9 mouse cellular contexts compared by ENCODE assay signal in genomic region chr19:53369469-53370043, GRCm38 (mm10). TPM values are rescaled to one million over a fixed set of nuclear protein-coding genes. Genes with fewer than 3 reads are reported as not detected.
DNase-seq lines count a peak whose midpoint lies in the region; ATAC-seq and TF ChIP-seq lines count a peak whose summit lies in the region.
"Had no signal": no experiment of that assay in that cellular context is flagged by ENCODE, and none has a peak within 500 bp of the region (broad histone marks: within the 10 kb centered on the region; RNA-seq: fewer than 3 reads in every experiment).

No protein-coding gene starts in this region.

- H3K9me3 ChIP-seq in E14TG2a.4 (ENCODE audit: low read length): no peaks in the 10 kb centered on the region
- H3K9me3 ChIP-seq in heart, embryonic 13.5 days: no peaks in the 10 kb centered on the region
- H3K9me3 ChIP-seq in kidney, postnatal 0 days (replicated peaks; ENCODE audit: low read length): no peaks in the 10 kb centered on the region

- peak overlapping the region; percentile 15; the same call in 1 of the 2 replicates for H3K27ac ChIP-seq in heart, embryonic 13.5 days (replicated peaks)
- H3K27ac ChIP-seq in kidney, postnatal 0 days: no peak overlapping the region
- no peak overlapping the region for H3K27ac ChIP-seq in liver, adult 2 months (replicated peaks; ENCODE audit: insufficient read depth, low read depth, low read length)

- H3K4me2 ChIP-seq in heart, embryonic 13.5 days: peak overlapping the region; percentile 52
- H3K4me2 ChIP-seq in kidney, postnatal 0 days (ENCODE audit: low read length): no peak overlapping the region

- peak; percentile 73 for TF ChIP-seq CTCF in E14TG2a.4 (conservative IDR thresholded peaks at IDR 0.05; ENCODE audit: low read length)
- TF ChIP-seq CTCF in kidney, postnatal 0 days (IDR thresholded peaks at IDR 0.05; ENCODE audit: low read depth): peak; percentile 96
- peak; percentile 84 for TF ChIP-seq CTCF in liver, adult 2 months (IDR thresholded peaks at IDR 0.05; ENCODE audit: low read depth, low read length)

- peaks cover 57% of the 10 kb centered on the region for H3K4me1 ChIP-seq in E14TG2a.4 (replicated peaks; ENCODE audit: low read depth, low read length)
- H3K4me1 ChIP-seq in heart, embryonic 13.5 days: peaks cover 58% of the 10 kb centered on the region
- H3K4me1 ChIP-seq in kidney, postnatal 0 days (replicated peaks; ENCODE audit: insufficient read depth, low read length): peaks cover 9% of the 10 kb centered on the region
- no peaks in the 10 kb centered on the region; the same call in 1 of the 2 replicates for H3K4me1 ChIP-seq in liver, adult 2 months (ENCODE audit: control insufficient read depth, insufficient read depth, low read length)

- 28% methylated on average over 14 of the region's 14 CpGs for WGBS in heart, embryonic 13.5 days
- 28% methylated on average over 14 of the region's 14 CpGs for WGBS in kidney, postnatal 0 days
- WGBS in liver, adult 2 months: 14% methylated on average over 14 of the region's 14 CpGs

- peaks cover 5% of the 10 kb centered on the region; the same call in 1 of the 2 replicates for H3K79me2 ChIP-seq in liver, adult 2 months (ENCODE audit: control insufficient read depth, insufficient read depth, low read length)

- DNase-seq in brain, embryonic 18.5 days (ENCODE audit: low read depth, low spot score): peak; percentile 43
- peak; percentile 93 for DNase-seq in kidney, postnatal 0 days (ENCODE audit: low spot score)
- DNase-seq in liver, adult 2 months (ENCODE audit: extremely low read depth, low read depth, low spot score): peak; percentile 57
- peak; percentile 86 for DNase-seq in naive thymus-derived CD4-positive, alpha-beta T cell, adult 2 months (ENCODE audit: low read depth)
- peak; percentile 71 to 89 for DNase-seq in spleen, postnatal 4 days (ENCODE audit: low spot score in 2 of 2)

- TF ChIP-seq POLR2A in liver, adult 2 months (IDR thresholded peaks at IDR 0.05; ENCODE audit: extremely low read depth, insufficient read depth, low read length): no peak

- peak; percentile 64 for ATAC-seq in erythroid progenitor cell, adult 5-6 weeks (replicated peaks; ENCODE audit: low FRiP score, poor library complexity, severe bottlenecking)
- no peak for ATAC-seq in heart, embryonic 13.5 days (ENCODE audit: extremely low read depth, insufficient number of reproducible peaks, low FRiP score, low TSS enrichment)
- peak; percentile 54; the same call in 1 of the 2 replicates for ATAC-seq in kidney, postnatal 0 days (replicated peaks; ENCODE audit: low FRiP score, low read depth)

- H3K9ac ChIP-seq in heart, embryonic 13.5 days: no peak overlapping the region; the same call in 1 of the 2 replicates
- H3K9ac ChIP-seq in kidney, postnatal 0 days (ENCODE audit: low read depth, low read length): no peak overlapping the region; the same call in 1 of the 2 replicates
- H3K9ac ChIP-seq in liver, adult 2 months (ENCODE audit: low read depth, low read length): no peak overlapping the region

- peak overlapping the region; percentile 52 for H3K4me3 ChIP-seq in E14TG2a.4 (replicated peaks; ENCODE audit: low read length)
- H3K4me3 ChIP-seq in heart, embryonic 13.5 days: no peak overlapping the region
- H3K4me3 ChIP-seq in kidney, postnatal 0 days (replicated peaks; ENCODE audit: low read depth, low read length): no peak overlapping the region
- no peak overlapping the region for H3K4me3 ChIP-seq in liver, adult 2 months (ENCODE audit: insufficient read depth, low read depth, low read length)

- no peaks in the 10 kb centered on the region for H3K27me3 ChIP-seq in E14TG2a.4 (ENCODE audit: insufficient read depth, low read length)
- no peaks in the 10 kb centered on the region for H3K27me3 ChIP-seq in heart, embryonic 13.5 days (replicated peaks)
- H3K27me3 ChIP-seq in kidney, postnatal 0 days (ENCODE audit: insufficient read depth, low read length): no peaks in the 10 kb centered on the region
- no peaks in the 10 kb centered on the region for H3K27me3 ChIP-seq in liver, adult 2 months (ENCODE audit: control insufficient read depth, insufficient read depth, low read length)

- peaks cover 34% of the 10 kb centered on the region for H3K36me3 ChIP-seq in E14TG2a.4 (ENCODE audit: insufficient read depth, low read length)
- peaks cover 41% of the 10 kb centered on the region for H3K36me3 ChIP-seq in heart, embryonic 13.5 days
- H3K36me3 ChIP-seq in kidney, postnatal 0 days (ENCODE audit: insufficient read depth, low read length): peaks cover 7% of the 10 kb centered on the region; the same call in 1 of the 2 replicates
- H3K36me3 ChIP-seq in liver, adult 2 months (ENCODE audit: control insufficient read depth, insufficient read depth, low read length): peaks cover 6% of the 10 kb centered on the region

RNA-seq across cellular contexts. Expression of gene Gm10197, which starts 2.0 kb away (rescaled TPM):
- not detected in 2 replicates for total RNA-seq in erythroid progenitor cell, adult 5-6 weeks (2015; ENCODE audit: low replicate concordance)
- not detected in 2 replicates for total RNA-seq in erythroid progenitor cell, adult 5-6 weeks (2017; ENCODE audit: low replicate concordance)
- polyA plus RNA-seq in heart, embryonic 13.5 days (2015; fragmentation: Nextera tagmentation; extraction: Ambion mirVana): not detected in 2 replicates
- polyA plus RNA-seq in kidney, postnatal 0 days (2015; fragmentation: Nextera tagmentation; extraction: Ambion mirVana): not detected in 2 replicates
- not detected in 2 replicates for total RNA-seq in liver, adult 2 months (2014; rRNA removed)
- not detected in 2 replicates for polyA plus RNA-seq in liver, adult 2 months (2012; rRNA removed)
- total RNA-seq: gastrocnemius, postnatal 4 days had no signal

RNA-seq across cellular contexts. Expression of gene Smndc1, which starts 20.8 kb away (rescaled TPM):
- 43.6 and 54.9 TPM in 2 replicates for total RNA-seq in erythroid progenitor cell, adult 5-6 weeks (2015; ENCODE audit: low replicate concordance)
- 31.5 and 32.0 TPM in 2 replicates for total RNA-seq in erythroid progenitor cell, adult 5-6 weeks (2017; ENCODE audit: low replicate concordance)
- polyA plus RNA-seq in heart, embryonic 13.5 days (2015; fragmentation: Nextera tagmentation; extraction: Ambion mirVana): 27.8 and 28.8 TPM in 2 replicates
- 47.2 and 47.6 TPM in 2 replicates for polyA plus RNA-seq in kidney, postnatal 0 days (2015; fragmentation: Nextera tagmentation; extraction: Ambion mirVana)
- total RNA-seq in liver, adult 2 months (2014; rRNA removed): 7.6 and 8.1 TPM in 2 replicates
- 1.6 and 1.8 TPM in 2 replicates for polyA plus RNA-seq in liver, adult 2 months (2012; rRNA removed)

RNA-seq across cellular contexts. Expression of gene Mxi1, which starts 59.2 kb away (rescaled TPM):
- total RNA-seq in erythroid progenitor cell, adult 5-6 weeks (2015; ENCODE audit: low replicate concordance): 92.3 and 96.0 TPM in 2 replicates
- total RNA-seq in erythroid progenitor cell, adult 5-6 weeks (2017; ENCODE audit: low replicate concordance): 167 and 196 TPM in 2 replicates
- polyA plus RNA-seq in heart, embryonic 13.5 days (2015; fragmentation: Nextera tagmentation; extraction: Ambion mirVana): 31.8 and 34.5 TPM in 2 replicates
- polyA plus RNA-seq in kidney, postnatal 0 days (2015; fragmentation: Nextera tagmentation; extraction: Ambion mirVana): 51.9 and 55.0 TPM in 2 replicates
- total RNA-seq in liver, adult 2 months (2014; rRNA removed): 16.0 and 16.1 TPM in 2 replicates
- 11.8 and 15.7 TPM in 2 replicates for polyA plus RNA-seq in liver, adult 2 months (2012; rRNA removed)

Comparison
In these comparisons a context has a peak if more than half of its experiments do, and no peak if none do; other contexts are left out.
1. DNase-seq: peak in every context shown above with its lines; median percentile 93 in kidney, postnatal 0 days; 86 in naive thymus-derived CD4-positive, alpha-beta T cell, adult 2 months; 80 in spleen, postnatal 4 days; 57 in liver, adult 2 months; 43 in brain, embryonic 18.5 days.
2. RNA of gene Smndc1, which starts 20.8 kb away (polyA plus RNA-seq): 47.2 to 47.6 TPM in kidney, postnatal 0 days and 27.8 to 28.8 TPM in heart, embryonic 13.5 days; 1.6 to 1.8 TPM in liver, adult 2 months; every median in the first group is over 10 times any median in the second.
3. Peak in every context shown above with its lines, with median percentiles within 50 percentile points of each other: CTCF ChIP-seq.